Mouse (Mus musculus): Measurements from ENCODE around the gene Hipk2. TPM values are rescaled to one million over a fixed set of nuclear protein-coding genes. Genes with fewer than 3 reads are reported as not detected.

Gene Hipk2
- total and polyA plus RNA-seq, 3 experiments: 3.9 to 85.1 (median 14.1) TPM

DNA sequence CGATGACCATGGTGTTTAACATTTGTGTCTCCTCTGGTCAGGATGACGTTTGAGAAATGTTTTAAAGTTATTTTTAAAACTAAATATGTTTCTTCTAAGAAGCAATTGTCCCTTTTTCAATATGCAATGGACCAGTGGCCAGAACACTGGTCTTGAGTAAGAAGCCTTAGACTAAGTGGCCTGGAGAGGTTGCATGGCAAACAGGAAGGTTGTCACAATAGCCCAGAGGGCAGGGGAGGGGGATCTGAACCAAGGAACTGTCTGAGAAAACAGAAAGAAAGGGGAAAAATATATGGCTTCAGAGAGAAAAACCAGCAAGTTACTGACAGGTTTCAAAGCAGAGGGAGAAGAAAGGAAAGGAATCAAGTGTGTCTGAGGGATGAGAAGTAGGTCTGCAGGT, 47.8 kb downstream of the Hipk2 start:
- no peak overlapping the region for H3K27ac ChIP-seq (ENCODE audit: control insufficient read depth, low read depth, low read length)
- TF ChIP-seq MEF2A (IDR thresholded peaks at IDR 0.05; ENCODE audit: extremely low read depth, insufficient replicate concordance, low read depth, low read length, poor library complexity, severe bottlenecking) (no peak), MAZ (IDR thresholded peaks at IDR 0.05; ENCODE audit: low read depth, low read length) (no peak), HCFC1 (IDR thresholded peaks at IDR 0.05; ENCODE audit: low read depth, low read length) (no peak), GABPA (IDR thresholded peaks at IDR 0.05; ENCODE audit: low read depth, low read length) (no peak), CHD1 (IDR thresholded peaks at IDR 0.05; ENCODE audit: low read depth, low read length) (no peak), RAD21 (IDR thresholded peaks at IDR 0.05; ENCODE audit: low read depth, low read length) (no peak), ETS1 (IDR thresholded peaks at IDR 0.05; ENCODE audit: low read depth, low read length) (no peak), TCF12 (IDR thresholded peaks at IDR 0.05; ENCODE audit: low read depth, low read length) (no peak), RCOR1 (IDR thresholded peaks at IDR 0.05; ENCODE audit: low read depth, low read length) (no peak), ZKSCAN1 (IDR thresholded peaks at IDR 0.05; ENCODE audit: low read depth, low read length) (no peak), MXI1 (IDR thresholded peaks at IDR 0.05; ENCODE audit: low read depth, low read length) (no peak), NELFE (IDR thresholded peaks at IDR 0.05; ENCODE audit: low read depth, low read length) (no peak), TBP (IDR thresholded peaks at IDR 0.05; ENCODE audit: low read depth, low read length) (no peak), UBTF (IDR thresholded peaks at IDR 0.05; ENCODE audit: borderline replicate concordance, insufficient read depth, low read depth, low read length) (no peak)

DNA sequence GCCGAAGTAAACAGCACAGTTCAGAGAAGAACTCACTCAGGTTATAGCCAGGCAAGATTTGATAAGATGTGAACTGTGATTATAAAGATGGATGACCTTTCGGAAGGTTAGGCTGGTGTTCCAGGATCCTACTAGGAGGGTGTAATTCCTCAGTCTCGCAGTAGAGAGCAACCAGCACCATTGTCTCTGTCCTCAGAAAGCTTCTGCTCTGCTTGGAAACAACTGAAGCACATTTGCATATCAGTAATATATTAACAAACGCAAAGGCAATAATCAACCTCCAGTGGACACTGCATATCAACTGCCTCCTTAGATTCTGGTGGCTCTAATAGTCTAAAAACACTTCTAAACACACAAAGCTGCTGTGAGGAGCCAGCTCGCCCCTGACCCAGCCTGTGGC, 48.5 kb downstream of the Hipk2 start:
- 0 out of 6 replicates have a peak, but pooled peaks of 1 of the 3 experiments have one; percentile 7 for TF ChIP-seq CTCF (IDR thresholded peaks at IDR 0.05 in 2 of 3, conservative IDR thresholded peaks at IDR 0.05 in 1 of 3; ENCODE audit: control insufficient read depth in 1 of 3, insufficient read depth in 1 of 3, low read depth in 2 of 3, low read length in 3 of 3, poor library complexity in 1 of 3, severe bottlenecking in 1 of 3)
- no peak for TF ChIP-seq SIN3A (IDR thresholded peaks at IDR 0.05; ENCODE audit: low read length)
- Histone ChIP-seq H3K9me3 (replicated peaks; ENCODE audit: insufficient read depth, low read length) (no peaks in the 10 kb centered on the region), H3K27ac (ENCODE audit: control insufficient read depth, low read depth, low read length) (no peak overlapping the region), H3K9ac (ENCODE audit: control insufficient read depth, low read depth, low read length, poor library complexity, severe bottlenecking) (no peak overlapping the region), H3K79me2 (ENCODE audit: control insufficient read depth, insufficient read depth, low read length, poor library complexity) (no peaks in the 10 kb centered on the region), H3K4me1 (ENCODE audit: control insufficient read depth in 1 of 2, insufficient read depth in 2 of 2, low read length in 2 of 2) (peaks cover 42% of the 10 kb centered on the region in 2 experiments), H3K27me3 (ENCODE audit: control insufficient read depth in 1 of 2, insufficient read depth in 2 of 2, low read length in 2 of 2) (no peaks in the 10 kb centered on the region), H3K36me3 (ENCODE audit: control insufficient read depth in 1 of 2, insufficient read depth in 2 of 2, low read length in 2 of 2) (peaks cover 0 to 63% of the 10 kb centered on the region in 2 experiments; a peak in 2 of 4 replicates), H3K4me3 (ENCODE audit: control insufficient read depth in 1 of 2, insufficient read depth in 1 of 2, low read depth in 2 of 2, low read length in 2 of 2) (no peak overlapping the region)
- DNase-seq (ENCODE audit: low read depth, low spot score): no peak

More for the DNA sequence above, 47.8 kb downstream of the Hipk2 start:
- H3K36me3 ChIP-seq (ENCODE audit: control insufficient read depth in 1 of 2, insufficient read depth in 2 of 2, low read length in 2 of 2): peaks cover 0 to 64% of the 10 kb centered on the region in 2 experiments; a peak in 2 of 4 replicates
- no peak overlapping the region for H3K9ac ChIP-seq (ENCODE audit: control insufficient read depth, low read depth, low read length, poor library complexity, severe bottlenecking)
- H3K9me3 ChIP-seq (replicated peaks; ENCODE audit: insufficient read depth, low read length): no peaks in the 10 kb centered on the region
- H3K27me3 ChIP-seq (ENCODE audit: control insufficient read depth in 1 of 2, insufficient read depth in 2 of 2, low read length in 2 of 2): no peaks in the 10 kb centered on the region
- no peak overlapping the region for H3K4me3 ChIP-seq (ENCODE audit: control insufficient read depth in 1 of 2, insufficient read depth in 1 of 2, low read depth in 2 of 2, low read length in 2 of 2)
- H3K79me2 ChIP-seq (ENCODE audit: control insufficient read depth, insufficient read depth, low read length, poor library complexity): no peaks in the 10 kb centered on the region
- no peak for DNase-seq (ENCODE audit: low read depth, low spot score)
- peaks cover 43 to 44% of the 10 kb centered on the region in 2 experiments for H3K4me1 ChIP-seq (ENCODE audit: control insufficient read depth in 1 of 2, insufficient read depth in 2 of 2, low read length in 2 of 2)
